Mouse (Mus musculus): ENCODE measurements around the gene Mrpl33.
"Not testable (repeated sequence)": the region's sequence is repeated elsewhere in the genome, so short reads cannot be mapped to it uniquely, and the experiment has no call there.

Gene Mrpl33

DNA sequence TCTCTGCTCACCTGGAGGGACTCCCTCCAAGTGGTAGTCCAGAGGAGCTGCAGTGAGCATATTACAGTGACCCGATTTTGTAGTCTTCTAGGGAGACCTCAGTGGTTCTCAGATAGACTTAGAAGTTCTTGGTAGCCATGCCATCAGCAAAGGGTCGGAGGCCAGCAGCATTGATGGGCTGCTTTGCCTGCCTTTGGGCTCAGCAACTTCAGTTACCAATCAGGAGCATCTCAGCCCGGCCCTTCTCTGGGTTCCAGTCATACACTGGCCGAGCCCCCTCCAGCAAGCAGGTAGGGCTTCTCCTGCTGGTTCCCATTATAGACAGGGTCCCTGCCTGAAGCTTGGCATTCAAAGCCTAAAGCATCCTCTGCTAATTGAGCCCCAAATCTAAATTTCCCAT, 867 bp upstream of the Mrpl33 start:
- no peak for DNase-seq (ENCODE audit: extremely low read depth, low read depth, low spot score)

DNA sequence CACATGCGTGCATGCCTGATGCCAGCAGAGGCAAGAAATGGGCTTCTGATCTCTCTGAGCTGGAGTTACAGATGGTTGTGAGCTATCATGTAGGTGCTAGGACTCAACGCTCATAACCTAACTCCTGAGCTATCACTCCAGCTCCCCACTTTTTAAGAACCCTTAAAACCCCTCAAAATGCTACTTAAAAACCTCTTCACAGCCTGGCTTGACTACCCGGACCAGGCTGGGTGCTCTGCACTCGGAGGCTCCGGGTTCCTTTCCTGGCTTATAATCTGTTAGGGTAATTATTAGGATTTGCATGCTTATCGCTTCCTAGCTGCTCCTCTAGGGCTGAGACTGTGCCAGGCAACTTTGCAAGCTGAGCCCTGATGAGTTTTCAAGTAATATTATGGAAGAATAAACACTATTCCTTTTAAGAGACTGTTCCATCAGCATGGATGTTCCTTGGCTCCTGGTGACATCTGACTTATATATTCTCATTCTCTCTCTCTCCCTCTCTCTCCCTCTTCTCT, 752 bp downstream of the Mrpl33 start:
- DNase-seq (ENCODE audit: extremely low read depth, low read depth, low spot score) = no peak

DNA sequence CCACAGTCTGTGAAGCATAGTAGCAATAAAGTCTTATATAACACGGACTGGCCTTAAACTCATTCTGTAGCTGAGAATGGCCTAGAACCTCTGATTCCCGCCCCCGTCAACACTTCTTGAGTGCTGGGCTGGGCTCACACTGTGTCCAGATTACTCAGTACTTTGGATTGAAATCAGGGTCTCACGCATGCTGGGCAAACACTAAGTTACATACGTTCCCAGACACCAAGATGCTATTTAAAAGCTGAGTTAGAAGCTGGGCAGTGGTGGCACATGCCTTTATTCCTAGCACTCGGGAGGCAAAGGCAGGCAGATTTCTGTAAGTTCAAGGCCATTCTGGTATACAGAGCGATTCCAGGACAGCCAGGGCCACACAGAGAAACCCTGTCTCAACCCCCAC, 1.4 kb downstream of the Mrpl33 start:
- no peak for DNase-seq (ENCODE audit: extremely low read depth, low read depth, low spot score)

DNA sequence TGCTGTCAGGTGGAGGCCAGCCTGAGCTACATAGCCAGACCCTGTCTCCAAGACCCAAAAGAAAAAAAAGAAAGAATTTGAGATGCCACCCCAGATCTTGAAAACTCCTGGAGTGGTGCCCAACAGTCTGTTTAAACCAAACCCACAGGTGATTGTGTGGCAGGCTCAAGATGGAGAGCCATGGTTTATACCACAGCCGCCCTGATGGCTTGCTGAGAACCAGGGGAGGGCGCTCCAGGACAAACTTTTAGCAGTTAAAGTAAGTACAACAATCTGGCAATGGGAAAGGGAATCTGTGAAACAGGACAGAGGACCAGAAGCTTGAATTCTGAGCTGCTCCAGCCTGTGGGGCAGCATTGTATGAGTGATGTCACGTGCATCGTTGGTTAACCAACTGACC, 1.8 kb downstream of the Mrpl33 start:
- DNase-seq (ENCODE audit: extremely low read depth, low read depth, low spot score) = no peak

DNA sequence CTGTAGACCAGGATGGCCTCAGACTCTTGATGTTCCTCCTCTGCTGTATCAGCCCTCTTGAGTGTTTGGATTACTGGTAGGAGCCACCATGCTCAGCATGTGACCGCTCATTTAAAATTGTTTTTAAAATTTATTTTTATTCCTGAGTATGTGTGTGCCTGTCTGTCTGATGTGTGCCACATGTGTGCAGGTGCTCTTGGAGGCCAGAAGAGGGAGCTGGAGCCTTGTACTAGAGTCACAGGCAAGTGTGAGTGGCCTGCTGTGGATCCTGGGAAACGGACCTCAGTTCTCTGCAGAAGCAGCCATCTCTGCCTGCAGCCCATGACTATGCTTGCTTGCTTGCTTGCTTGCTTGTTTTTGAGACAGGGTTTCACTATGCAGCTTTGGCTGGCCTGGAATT, 2.4 kb downstream of the Mrpl33 start:
- no peak for DNase-seq (ENCODE audit: extremely low read depth, low read depth, low spot score)

DNA sequence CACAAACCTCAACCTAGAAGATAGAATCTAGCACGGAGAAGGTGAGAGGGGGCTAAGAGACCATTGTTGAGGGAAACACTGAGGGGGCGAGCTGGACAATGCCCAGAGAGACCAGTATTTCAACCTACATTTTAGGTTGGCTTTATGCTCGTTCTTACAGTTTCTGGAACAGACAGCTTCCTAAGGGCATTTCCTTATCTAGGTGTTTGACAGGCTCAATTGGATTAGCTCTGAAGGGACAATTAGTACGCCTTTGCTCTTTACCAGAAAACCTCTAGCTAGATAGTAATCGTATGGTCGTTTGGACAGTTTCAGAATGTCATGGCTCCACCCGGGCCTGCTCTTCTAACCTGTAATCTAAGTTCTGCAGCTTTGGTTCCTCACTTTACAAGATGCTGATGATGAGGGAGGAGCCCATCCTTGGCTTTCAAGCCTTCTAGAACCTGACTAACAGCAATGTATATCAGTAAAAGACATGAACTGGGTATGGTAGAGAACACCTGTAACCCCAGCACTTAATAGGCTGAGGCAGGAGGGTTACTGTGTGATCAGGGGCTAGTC, 4.5 kb downstream of the Mrpl33 start:
- DNase-seq (ENCODE audit: extremely low read depth, low read depth, low spot score) = no peak

DNA sequence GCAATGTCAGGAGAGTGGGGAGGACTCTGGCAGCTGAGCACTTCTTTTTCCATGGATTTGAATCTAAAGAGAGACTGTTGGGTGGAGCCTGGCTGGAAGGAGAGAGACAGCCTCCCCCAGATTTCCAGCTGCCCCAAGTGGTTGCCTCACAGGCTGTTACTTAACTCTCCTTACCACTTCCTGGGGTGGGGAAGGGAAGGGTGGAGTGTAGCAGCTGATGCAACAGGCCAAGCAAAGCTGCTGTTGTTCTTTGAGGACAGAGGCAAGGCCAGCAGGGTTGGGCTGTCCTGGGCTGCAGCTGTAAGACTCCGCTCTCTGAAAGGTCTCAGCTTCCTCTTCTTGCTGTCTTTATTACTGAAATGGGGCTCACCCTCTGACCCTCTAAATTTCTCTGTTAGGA, 5.6 kb downstream of the Mrpl33 start:
- peak; percentile 80 for DNase-seq (ENCODE audit: extremely low read depth, low read depth, low spot score)

DNA sequence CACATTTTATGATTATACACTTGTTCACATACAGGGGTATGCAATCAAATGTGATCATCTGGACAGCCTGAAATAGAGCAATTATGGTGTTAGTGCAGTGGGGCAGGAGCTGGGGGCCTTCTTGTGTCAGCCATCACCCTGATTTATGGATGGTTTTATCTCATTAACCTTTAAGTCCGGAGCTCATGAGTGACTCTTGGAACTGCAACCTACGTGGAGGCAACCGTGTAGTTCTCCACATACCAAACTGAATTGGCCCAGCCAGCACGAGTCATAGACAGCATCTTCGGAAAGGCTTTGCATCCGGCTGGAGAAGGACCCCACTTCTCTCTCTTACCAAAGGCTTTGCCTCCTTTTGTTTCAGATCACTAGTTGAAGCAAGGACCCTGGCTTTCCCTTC, 7.0 kb downstream of the Mrpl33 start:
- DNase-seq (ENCODE audit: extremely low read depth, low read depth, low spot score) = no peak

DNA sequence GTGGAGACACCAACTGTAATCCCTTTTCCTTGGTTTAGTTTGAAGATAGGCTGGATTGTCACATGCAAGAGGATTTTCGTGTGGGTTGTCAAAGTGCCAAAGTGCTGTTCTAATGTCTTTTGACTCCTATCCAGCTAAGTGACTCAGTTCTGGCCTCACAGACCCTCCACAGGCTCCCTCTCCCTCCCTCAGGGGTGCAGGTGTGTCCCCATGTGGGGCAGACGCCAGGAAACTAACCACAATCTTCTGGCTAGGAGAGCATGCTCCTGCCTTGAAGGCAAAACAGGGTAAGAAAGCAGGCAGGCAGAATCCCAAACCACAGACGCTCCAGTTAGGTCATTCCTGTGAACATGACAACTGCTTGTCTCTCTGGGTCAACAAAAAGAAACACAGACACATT, 9.4 kb downstream of the Mrpl33 start:
- peak; percentile 93 for DNase-seq (ENCODE audit: extremely low read depth, low read depth, low spot score)

DNA sequence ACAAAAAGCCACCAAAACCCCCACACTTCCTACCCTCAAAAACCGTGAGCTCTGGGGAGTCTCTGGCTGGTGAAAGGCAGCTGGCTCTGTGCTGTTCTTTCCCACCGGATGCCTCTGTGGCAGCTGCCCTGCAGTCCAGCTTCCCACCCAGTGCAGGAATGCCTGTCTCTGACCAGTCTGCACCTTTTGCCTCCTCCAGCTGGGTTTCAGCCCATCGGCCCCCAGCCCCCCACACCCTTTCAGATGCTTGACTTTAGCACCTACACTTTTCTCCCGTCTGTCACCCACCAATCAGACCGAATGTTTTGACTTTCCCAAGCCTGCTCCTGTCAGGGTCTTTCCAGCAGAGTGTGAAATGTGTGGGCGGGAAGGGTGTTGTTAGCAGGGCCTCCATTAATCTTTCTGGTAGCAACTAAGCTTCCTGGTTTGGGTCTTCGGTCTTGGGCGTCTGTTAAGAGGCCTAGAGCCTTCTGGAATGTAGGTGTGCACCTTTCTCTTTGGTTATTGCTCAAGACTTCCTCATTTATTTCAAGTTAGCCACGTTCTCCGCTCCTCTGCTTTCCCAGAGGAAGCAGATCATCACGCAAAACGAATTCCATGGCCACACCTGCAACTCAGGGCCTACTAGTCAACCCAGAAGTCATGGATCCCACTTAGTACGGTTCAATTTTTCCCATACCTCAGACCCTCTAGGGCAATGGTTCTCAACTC, 13.8 kb downstream of the Mrpl33 start:
- no peak for DNase-seq (ENCODE audit: extremely low read depth, low read depth, low spot score)

DNA sequence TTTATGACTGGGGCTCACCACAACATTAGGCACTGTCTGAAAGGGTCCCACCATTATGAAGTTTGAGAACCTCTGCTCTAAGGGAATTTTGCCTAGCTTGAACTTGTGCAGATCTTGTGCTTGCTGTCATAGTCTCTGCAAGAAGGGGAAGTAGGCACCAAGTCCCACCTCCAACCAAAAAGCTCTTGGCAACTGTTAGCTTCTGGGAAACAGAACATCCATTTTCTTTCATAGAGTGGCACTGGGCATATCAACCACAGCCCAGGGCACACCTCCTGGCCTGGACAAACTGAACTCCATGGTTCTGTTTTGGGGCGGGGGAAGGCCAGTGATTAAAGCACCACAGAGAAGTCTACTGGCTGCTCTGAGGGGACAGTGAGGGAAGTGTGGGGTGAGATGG, 14.5 kb downstream of the Mrpl33 start:
- no peak for DNase-seq (ENCODE audit: extremely low read depth, low read depth, low spot score)

DNA sequence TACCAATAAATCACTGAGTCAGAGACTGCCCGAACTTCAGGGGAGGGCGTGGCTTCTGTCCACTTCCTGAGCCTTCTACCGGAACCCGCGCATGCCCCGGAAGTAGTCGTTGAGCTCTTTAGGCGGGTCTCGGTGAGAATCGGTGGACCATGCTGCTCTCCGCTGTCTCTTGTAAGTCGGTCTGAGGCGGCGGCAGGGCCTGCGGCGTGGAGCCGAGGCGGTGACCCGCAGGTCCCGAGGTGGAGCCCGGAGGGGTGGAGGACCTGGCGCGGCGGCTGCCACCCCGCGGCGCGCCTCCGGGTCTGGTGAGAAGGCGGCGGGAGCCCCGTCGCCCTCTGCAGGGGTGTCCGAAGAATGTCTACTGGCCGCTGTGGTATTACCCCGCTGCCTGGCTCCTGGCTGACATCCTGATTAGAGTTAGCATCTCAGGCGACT, 17.1 kb downstream of the Mrpl33 start:
- DNase-seq (ENCODE audit: extremely low read depth, low read depth, low spot score) = no peak

DNA sequence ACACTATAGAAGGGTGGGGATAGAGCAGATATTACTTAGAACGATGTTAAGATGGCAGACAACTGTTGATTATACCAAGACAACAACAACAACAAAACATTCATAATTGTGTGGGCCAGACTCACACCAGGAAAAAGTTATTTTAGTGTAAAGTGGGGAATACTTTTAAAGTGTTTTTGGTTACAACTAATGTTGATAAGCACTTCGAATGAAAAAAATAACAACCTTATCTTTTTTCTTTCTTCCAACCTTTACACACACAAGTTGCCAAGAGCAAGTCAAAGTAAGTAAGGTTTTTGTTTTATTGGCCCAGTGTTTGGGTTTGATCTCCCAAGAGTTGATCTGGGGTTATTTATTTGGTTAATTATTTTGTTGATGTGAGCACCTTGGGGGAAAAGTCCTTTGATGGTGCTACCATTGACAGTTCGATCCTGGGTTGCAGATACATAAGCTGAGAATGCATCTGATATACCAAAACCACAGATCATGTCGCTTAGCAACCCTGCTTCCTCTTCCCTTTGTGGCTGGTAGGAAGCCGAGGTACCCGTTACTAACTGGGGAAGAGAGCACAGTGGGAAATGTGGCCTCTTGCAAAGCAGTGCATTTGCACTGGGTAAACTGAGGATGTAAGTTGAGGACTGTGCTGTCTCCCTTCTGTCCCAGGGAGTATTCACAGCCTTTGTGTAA, 17.7 kb downstream of the Mrpl33 start:
- no peak for DNase-seq (ENCODE audit: extremely low read depth, low read depth, low spot score)

DNA sequence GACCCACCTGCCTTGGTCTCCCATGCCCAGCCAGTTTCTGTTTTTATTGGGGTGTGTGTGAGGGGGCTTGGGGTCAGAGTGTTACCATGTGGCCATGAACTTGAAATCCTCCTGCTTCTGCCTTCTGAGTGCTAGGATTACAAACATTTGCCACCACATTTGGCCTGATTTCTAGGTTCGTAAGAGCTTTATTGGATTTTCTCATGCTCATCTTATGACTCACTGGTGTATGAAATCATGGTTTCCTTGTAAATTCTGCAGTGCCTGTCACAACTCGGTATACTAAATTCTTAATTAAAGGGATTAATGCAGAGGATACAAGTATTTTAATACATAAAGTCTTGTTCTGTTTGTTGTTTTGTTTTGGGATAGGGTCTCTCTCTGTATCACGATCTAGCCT, 23.6 kb downstream of the Mrpl33 start:
- no peak for DNase-seq (ENCODE audit: extremely low read depth, low read depth, low spot score)

DNA sequence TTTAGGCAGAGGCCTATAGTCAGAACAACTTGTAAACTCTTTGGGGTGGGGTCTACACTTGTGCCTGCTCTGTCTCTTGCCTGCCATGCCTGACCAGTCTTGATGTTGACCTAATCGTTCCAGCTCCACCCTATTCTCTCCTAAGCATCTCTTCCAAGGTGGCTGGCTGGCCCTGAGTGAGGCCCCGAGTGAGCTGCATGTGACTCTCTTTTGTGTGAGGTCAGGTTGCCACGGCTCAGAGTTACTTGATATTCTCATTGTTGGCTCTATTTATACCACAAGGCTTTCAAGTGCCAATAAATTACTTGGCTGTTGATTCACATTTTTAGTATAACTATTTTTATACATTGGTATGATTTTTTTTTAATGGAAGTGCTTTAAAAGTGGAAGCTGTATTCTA, 30.4 kb downstream of the Mrpl33 start:
- DNase-seq (ENCODE audit: extremely low read depth, low read depth, low spot score) = no peak

DNA sequence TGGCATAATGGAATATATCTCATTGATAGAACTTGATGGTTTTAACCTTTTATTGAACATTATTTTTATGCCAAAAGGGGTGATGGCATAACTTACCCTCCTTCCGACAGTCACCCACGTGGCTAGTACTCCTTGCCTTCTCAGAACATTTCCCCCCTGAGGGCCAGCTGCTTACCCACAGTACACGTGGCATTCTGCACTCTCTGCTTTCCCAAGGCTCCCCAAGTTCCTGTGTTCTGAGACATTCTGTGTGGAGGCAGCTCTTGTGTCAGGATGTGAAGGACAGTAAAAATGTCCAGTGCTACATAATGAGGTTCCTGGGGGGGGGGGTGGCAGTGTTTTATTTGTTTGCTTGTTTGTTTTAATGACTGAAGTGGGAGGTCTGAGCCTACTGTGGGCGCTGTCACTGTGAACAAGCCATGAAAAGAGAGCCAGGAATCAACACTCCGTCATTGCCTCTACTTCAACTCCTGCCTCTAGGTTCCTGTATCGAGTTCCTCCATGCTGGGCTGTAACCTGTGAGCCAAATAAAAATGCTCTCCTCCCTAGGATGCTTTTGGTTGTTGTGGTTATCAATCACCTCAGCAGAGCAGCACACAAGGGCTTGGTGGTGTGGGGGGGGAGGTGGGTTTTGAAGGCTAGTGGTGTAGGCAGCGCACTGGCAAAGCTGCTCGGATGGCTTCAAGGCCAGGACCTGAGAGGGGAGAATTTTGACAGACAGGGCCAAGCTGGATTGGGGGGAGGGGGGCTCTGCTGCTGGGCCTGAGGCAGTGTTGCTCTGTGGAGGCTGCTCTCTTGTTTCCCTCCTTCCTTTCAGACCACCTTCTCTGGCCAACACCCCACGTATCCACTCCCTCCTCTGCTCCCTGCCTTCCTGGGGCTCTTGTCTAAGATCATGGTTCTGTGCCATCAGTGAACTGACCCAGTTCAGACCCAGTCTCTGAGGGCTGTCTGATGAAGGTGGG, 31.1 kb downstream of the Mrpl33 start:
- DNase-seq (ENCODE audit: extremely low read depth, low read depth, low spot score) = no peak

DNA sequence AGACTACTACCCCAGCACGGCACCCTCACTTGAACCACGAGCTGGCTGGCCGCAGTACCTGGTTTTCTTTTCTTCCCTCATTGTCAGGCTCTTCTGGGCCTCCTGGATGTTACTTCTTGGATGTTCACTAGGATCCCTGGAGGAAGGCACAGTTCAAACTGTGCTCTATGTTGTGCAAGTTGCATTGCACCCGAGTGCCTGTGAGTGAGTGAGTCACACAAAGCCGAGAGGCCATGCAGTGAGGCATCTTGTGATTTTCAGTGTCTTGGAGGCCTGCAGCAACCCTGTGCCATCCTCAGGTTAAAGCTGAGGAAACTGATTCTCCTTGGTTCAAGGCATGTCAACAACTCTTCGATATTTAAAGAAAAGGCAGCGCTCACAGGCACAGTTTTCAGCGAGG, 31.8 kb downstream of the Mrpl33 start:
- no peak for DNase-seq (ENCODE audit: extremely low read depth, low read depth, low spot score)

DNA sequence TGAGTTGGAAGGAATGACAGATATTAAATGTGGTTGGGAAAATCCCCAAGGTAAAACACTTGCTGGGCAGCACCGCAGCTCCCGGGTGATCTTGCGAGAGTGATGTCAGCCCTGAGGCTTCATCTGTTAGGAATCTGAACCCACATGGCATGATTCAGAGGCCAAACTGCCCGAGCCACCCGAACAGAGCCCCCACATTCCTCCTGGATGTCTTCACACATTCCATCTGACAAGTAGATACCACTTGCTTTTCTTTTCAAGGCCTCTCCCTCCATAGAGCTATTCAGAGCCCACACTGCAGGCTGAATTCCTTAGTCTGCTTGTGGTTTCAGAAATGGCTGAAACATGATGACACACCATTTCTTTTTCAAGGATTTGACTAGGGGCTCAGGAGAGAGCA, 33.3 kb downstream of the Mrpl33 start:
- no peak for DNase-seq (ENCODE audit: extremely low read depth, low read depth, low spot score)

DNA sequence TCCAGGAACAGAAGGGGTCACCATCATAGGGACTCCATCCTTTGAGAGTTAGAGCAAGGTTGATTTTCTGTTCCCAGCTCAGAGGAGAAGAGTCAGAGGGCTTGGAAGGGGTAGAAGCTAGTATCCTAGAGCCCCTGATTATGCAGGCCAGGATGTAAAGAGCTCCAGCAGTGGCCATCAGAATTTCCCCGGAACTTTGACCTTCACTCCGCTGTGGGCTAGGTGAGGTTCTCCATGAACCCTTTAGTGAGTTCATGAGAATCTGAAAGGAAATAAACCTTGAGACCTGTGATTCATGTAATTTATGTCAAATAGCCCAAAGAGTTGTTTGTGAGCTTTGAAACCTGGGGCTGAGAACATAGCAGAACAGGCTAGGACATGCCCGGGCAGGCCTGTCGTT, 34.4 kb downstream of the Mrpl33 start:
- DNase-seq (ENCODE audit: extremely low read depth, low read depth, low spot score) = not testable (repeated sequence)

DNA sequence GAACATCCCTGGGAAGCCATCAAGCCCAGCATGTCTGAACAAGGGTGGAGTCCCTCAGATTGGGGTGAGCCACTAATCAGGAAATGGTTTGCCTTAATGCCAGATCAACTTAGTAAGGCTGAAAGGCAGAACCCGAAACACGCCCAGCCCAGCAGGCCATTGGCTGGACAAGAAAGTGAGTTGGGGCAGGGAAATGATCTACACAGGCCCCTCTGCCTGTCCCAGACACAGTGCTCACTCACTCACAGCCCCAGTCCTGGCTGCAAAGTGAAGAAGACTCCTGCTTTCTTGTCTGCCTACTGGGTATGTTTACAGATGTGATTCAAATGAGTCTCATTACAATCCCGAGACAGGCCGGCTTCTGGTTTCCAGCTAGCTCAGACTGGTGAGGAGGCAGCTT, 37.4 kb downstream of the Mrpl33 start:
- DNase-seq (ENCODE audit: extremely low read depth, low read depth, low spot score) = no peak

DNA sequence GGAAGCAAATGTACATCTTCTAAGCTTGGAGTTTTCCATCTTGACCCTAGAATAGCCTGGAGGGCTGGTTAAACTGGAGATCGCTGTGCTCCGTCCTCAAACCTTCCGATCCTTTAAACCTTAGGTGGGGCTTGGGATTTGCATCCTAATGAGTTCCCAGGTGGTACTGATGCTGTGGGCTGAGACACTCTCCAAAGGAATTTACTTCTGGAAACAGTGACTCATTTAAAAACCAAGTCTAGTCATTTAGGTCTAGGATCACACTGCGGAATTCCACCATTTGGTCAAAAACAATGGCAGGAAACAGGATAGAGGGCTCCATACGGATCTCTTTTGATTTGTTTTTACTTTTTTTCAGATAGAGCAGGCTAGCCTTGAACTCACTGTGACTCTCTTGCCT, 37.9 kb downstream of the Mrpl33 start:
- no peak for DNase-seq (ENCODE audit: extremely low read depth, low read depth, low spot score)

Data from fat pad, adult 2 months (tissue).